Mouse (Mus musculus): ENCODE data around the gene Gba. TPM values are rescaled to one million over a fixed set of nuclear protein-coding genes. Genes with fewer than 3 reads are reported as not detected.
A peak's percentile ranks its signal among the peaks of the same experiment; 100 is the strongest.

Gba gene
- polyA plus RNA-seq, 1 experiment from 2014 or later = 98.5 TPM

GRCm38 (mm10) chr3:89208075-89208657, 5.4 kb downstream of the Gba start:
- 78% methylated on average over 13 of the region's 13 CpGs for WGBS
- DNase-seq (ENCODE audit: low spot score) = no peak
- ATAC-seq (ENCODE audit: low FRiP score, low TSS enrichment) = peak; percentile 1; the same call in 1 of the 2 replicates
- TF ChIP-seq EP300 (optimal IDR thresholded peaks at IDR 0.05) = no peak
- no peak for TF ChIP-seq CTCF (IDR thresholded peaks at IDR 0.05; ENCODE audit: low read depth)
- Histone ChIP-seq H3K27me3 (ENCODE audit: control insufficient read depth, insufficient read depth, low read length) (no peaks in the 10 kb centered on the region), H3K4me3 (ENCODE audit: low read depth, low read length) (no peak overlapping the region), H3K9me3 (ENCODE audit: control insufficient read depth, low read length) (no peaks in the 10 kb centered on the region), H3K4me2 (replicated peaks; ENCODE audit: low read depth) (0 out of 2 replicates have a peak overlapping the region, but pooled peaks have one; percentile 5), H3K4me1 (replicated peaks; ENCODE audit: control insufficient read depth, insufficient read depth) (peaks cover 6% of the 10 kb centered on the region; the same call in 1 of the 2 replicates), H3K36me3 (ENCODE audit: control insufficient read depth, insufficient read depth, low read length) (peaks cover 34% of the 10 kb centered on the region), H3K27ac (replicated peaks) (peak overlapping the region; percentile 76), H3K9ac (ENCODE audit: low read length) (no peak overlapping the region)

GRCm38 (mm10) chr3:89208736-89209135, 6.0 kb downstream of the Gba start:
- Histone ChIP-seq H3K27ac (replicated peaks) (peak overlapping the region; percentile 46), H3K9me3 (ENCODE audit: control insufficient read depth, low read length) (no peaks in the 10 kb centered on the region)

GRCm38 (mm10) chr3:89209731-89210130, 7.0 kb downstream of the Gba start:
- Histone ChIP-seq H3K4me2 (replicated peaks; ENCODE audit: low read depth) (no peak overlapping the region), H3K27ac (replicated peaks) (no peak overlapping the region), H3K27me3 (ENCODE audit: control insufficient read depth, insufficient read depth, low read length) (no peaks in the 10 kb centered on the region), H3K36me3 (ENCODE audit: control insufficient read depth, insufficient read depth, low read length) (peaks cover 34% of the 10 kb centered on the region), H3K4me1 (replicated peaks; ENCODE audit: control insufficient read depth, insufficient read depth) (peaks cover 4% of the 10 kb centered on the region; the same call in 1 of the 2 replicates), H3K4me3 (ENCODE audit: low read depth, low read length) (no peak overlapping the region), H3K9me3 (ENCODE audit: control insufficient read depth, low read length) (no peaks in the 10 kb centered on the region), H3K9ac (ENCODE audit: low read length) (no peak overlapping the region)
- no peak for ATAC-seq (ENCODE audit: low FRiP score, low TSS enrichment)
- WGBS = 88% methylated on average over 7 of the region's 7 CpGs
- TF ChIP-seq CTCF (IDR thresholded peaks at IDR 0.05; ENCODE audit: low read depth) (no peak), EP300 (optimal IDR thresholded peaks at IDR 0.05) (no peak)
- DNase-seq (ENCODE audit: low spot score) = no peak

More at GRCm38 (mm10) chr3:89208736-89209135, 6.0 kb downstream of the Gba start:
- H3K27me3 ChIP-seq (ENCODE audit: control insufficient read depth, insufficient read depth, low read length) = no peaks in the 10 kb centered on the region
- DNase-seq (ENCODE audit: low spot score) = no peak
- H3K36me3 ChIP-seq (ENCODE audit: control insufficient read depth, insufficient read depth, low read length) = peaks cover 34% of the 10 kb centered on the region
- H3K9ac ChIP-seq (ENCODE audit: low read length) = 0 out of 2 replicates have a peak overlapping the region, but pooled peaks have one; percentile 18
- ATAC-seq (ENCODE audit: low FRiP score, low TSS enrichment) = no peak
- peaks cover 4% of the 10 kb centered on the region; the same call in 1 of the 2 replicates for H3K4me1 ChIP-seq (replicated peaks; ENCODE audit: control insufficient read depth, insufficient read depth)
- 82% methylated on average over 6 of the region's 6 CpGs for WGBS
- H3K4me3 ChIP-seq (ENCODE audit: low read depth, low read length) = no peak overlapping the region
- 0 out of 2 replicates have a peak overlapping the region, but pooled peaks have one; percentile 5 for H3K4me2 ChIP-seq (replicated peaks; ENCODE audit: low read depth)
- TF ChIP-seq CTCF (IDR thresholded peaks at IDR 0.05; ENCODE audit: low read depth) (no peak), EP300 (optimal IDR thresholded peaks at IDR 0.05) (no peak)

GRCm38 (mm10) chr3:89210162-89210561, 7.4 kb downstream of the Gba start:
- Histone ChIP-seq H3K9ac (ENCODE audit: low read length) (no peak overlapping the region), H3K4me2 (replicated peaks; ENCODE audit: low read depth) (no peak overlapping the region), H3K4me1 (replicated peaks; ENCODE audit: control insufficient read depth, insufficient read depth) (peaks cover 4% of the 10 kb centered on the region; the same call in 1 of the 2 replicates), H3K4me3 (ENCODE audit: low read depth, low read length) (no peak overlapping the region), H3K27me3 (ENCODE audit: control insufficient read depth, insufficient read depth, low read length) (no peaks in the 10 kb centered on the region), H3K27ac (replicated peaks) (no peak overlapping the region), H3K36me3 (ENCODE audit: control insufficient read depth, insufficient read depth, low read length) (peaks cover 34% of the 10 kb centered on the region), H3K9me3 (ENCODE audit: control insufficient read depth, low read length) (no peaks in the 10 kb centered on the region)
- no peak for DNase-seq (ENCODE audit: low spot score)
- ATAC-seq (ENCODE audit: low FRiP score, low TSS enrichment) = no peak
- 71% methylated on average over 13 of the region's 13 CpGs for WGBS
- TF ChIP-seq CTCF (IDR thresholded peaks at IDR 0.05; ENCODE audit: low read depth) = no peak
- TF ChIP-seq EP300 (optimal IDR thresholded peaks at IDR 0.05) = no peak

GRCm38 (mm10) chr3:89210731-89211130, 8.0 kb downstream of the Gba start:
- WGBS = 78% methylated on average over 7 of the region's 7 CpGs
- H3K27ac ChIP-seq (replicated peaks) = no peak overlapping the region
- H3K27me3 ChIP-seq (ENCODE audit: control insufficient read depth, insufficient read depth, low read length) = no peaks in the 10 kb centered on the region
- H3K9me3 ChIP-seq (ENCODE audit: control insufficient read depth, low read length) = no peaks in the 10 kb centered on the region
- DNase-seq (ENCODE audit: low spot score) (no peak), ATAC-seq (ENCODE audit: low FRiP score, low TSS enrichment) (no peak)
- no peak overlapping the region for H3K4me2 ChIP-seq (replicated peaks; ENCODE audit: low read depth)
- H3K4me3 ChIP-seq (ENCODE audit: low read depth, low read length) = no peak overlapping the region
- no peak overlapping the region for H3K9ac ChIP-seq (ENCODE audit: low read length)
- TF ChIP-seq EP300 (optimal IDR thresholded peaks at IDR 0.05) = no peak
- no peak for TF ChIP-seq CTCF (IDR thresholded peaks at IDR 0.05; ENCODE audit: low read depth)
- peaks cover 4% of the 10 kb centered on the region; the same call in 1 of the 2 replicates for H3K4me1 ChIP-seq (replicated peaks; ENCODE audit: control insufficient read depth, insufficient read depth)
- peaks cover 28% of the 10 kb centered on the region for H3K36me3 ChIP-seq (ENCODE audit: control insufficient read depth, insufficient read depth, low read length)

Measured in stomach, postnatal 0 days (tissue).